Mouse (Mus musculus): ENCODE results near the gene Wdtc1. TPM values are rescaled to one million over a fixed set of nuclear protein-coding genes. Genes with fewer than 3 reads are reported as not detected.

Gene Wdtc1
- total and polyA plus RNA-seq, 3 experiments = 2.8 to 10.8 (median 9.6) TPM

DNA sequence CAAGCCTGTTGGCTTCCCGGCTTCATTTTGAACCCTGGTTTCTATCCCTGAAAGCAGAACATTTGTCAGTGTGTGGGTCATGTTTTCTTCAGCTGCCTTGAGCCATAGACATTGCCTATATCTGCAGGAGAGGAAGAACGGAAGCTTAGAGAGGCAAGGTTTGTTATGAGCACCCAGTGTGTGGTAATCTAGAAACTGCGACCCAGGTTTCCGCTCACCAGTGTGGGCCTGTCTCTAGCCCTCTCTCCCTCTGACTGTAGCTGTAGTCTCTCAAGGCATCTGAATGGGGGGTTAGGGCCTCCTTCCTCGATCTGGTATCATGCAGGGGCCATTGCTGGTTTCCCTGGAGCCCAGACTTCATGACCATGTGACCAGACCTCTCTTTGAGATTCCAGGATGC is 45.3 kb upstream of the Wdtc1 start:
- H3K9me3 ChIP-seq (replicated peaks; ENCODE audit: low read length) = no peaks in the 10 kb centered on the region
- H3K79me2 ChIP-seq (replicated peaks; ENCODE audit: control insufficient read depth, extremely low read depth, insufficient read depth, poor library complexity, severe bottlenecking) = no peaks in the 10 kb centered on the region; the same call in 1 of the 2 replicates
- no peak overlapping the region for H3K4me3 ChIP-seq (replicated peaks in 1 of 3; ENCODE audit: low read depth in 2 of 3, low read length in 2 of 3, poor library complexity in 1 of 3)
- no peak overlapping the region for H3K9ac ChIP-seq (ENCODE audit: insufficient read depth, low read depth)
- H3K4me1 ChIP-seq (ENCODE audit: control insufficient read depth in 1 of 2, insufficient read depth in 2 of 2) = peaks cover 11 to 58% of the 10 kb centered on the region in 2 experiments
- no peaks in the 10 kb centered on the region for H3K27me3 ChIP-seq (replicated peaks)
- TF ChIP-seq MAFK (IDR thresholded peaks at IDR 0.05; ENCODE audit: insufficient replicate concordance, low read length) = no peak
- no peak for TF ChIP-seq ZMIZ1 (IDR thresholded peaks at IDR 0.05; ENCODE audit: low read depth, low read length)
- TF ChIP-seq BHLHE40 (IDR thresholded peaks at IDR 0.05; ENCODE audit: low read depth, low read length) = no peak
- no peak for TF ChIP-seq KAT2A (IDR thresholded peaks at IDR 0.05; ENCODE audit: insufficient replicate concordance, low read length)
- no peak for TF ChIP-seq RCOR1 (conservative IDR thresholded peaks at IDR 0.05; ENCODE audit: low read depth, low read length)
- TF ChIP-seq ETS1 (conservative IDR thresholded peaks at IDR 0.05; ENCODE audit: low read depth, low read length) = no peak
- TF ChIP-seq MAX (IDR thresholded peaks at IDR 0.05; ENCODE audit: low read length) = no peak
- no peak for TF ChIP-seq POLR2A (IDR thresholded peaks at IDR 0.05; ENCODE audit: low read depth, low read length)
- no peak for TF ChIP-seq MEF2A (IDR thresholded peaks at IDR 0.05; ENCODE audit: borderline replicate concordance, low read depth, low read length)
- TF ChIP-seq PAX5 (IDR thresholded peaks at IDR 0.05; ENCODE audit: low read length) = no peak
- no peak for TF ChIP-seq E2F4 (IDR thresholded peaks at IDR 0.05; ENCODE audit: insufficient replicate concordance, low read depth, low read length)
- no peak for TF ChIP-seq ZC3H11A (IDR thresholded peaks at IDR 0.05; ENCODE audit: low read depth, low read length)
- no peak for TF ChIP-seq MXI1 (IDR thresholded peaks at IDR 0.05; ENCODE audit: low read depth, low read length)
- no peak for TF ChIP-seq TCF12 (IDR thresholded peaks at IDR 0.05; ENCODE audit: low read depth, low read length)
- no peak for TF ChIP-seq CTCF (conservative IDR thresholded peaks at IDR 0.05 in 1 of 2, IDR thresholded peaks at IDR 0.05 in 1 of 2; ENCODE audit: low read depth in 2 of 2, low read length in 2 of 2)
- TF ChIP-seq NELFE (IDR thresholded peaks at IDR 0.05; ENCODE audit: low read depth, low read length) = no peak
- no peak for TF ChIP-seq TBP (conservative IDR thresholded peaks at IDR 0.05; ENCODE audit: low read depth, low read length)
- in situ Hi-C loops (cut with MboI; ENCODE audit: low pct_ligation_motif_present, low pct_unique_long_range_greater_than_20kb, low sequenced_read_pairs) = no loop called here
- no peak overlapping the region for H3K27ac ChIP-seq (ENCODE audit: insufficient read depth, low read depth)
- no peak overlapping the region for H3K4me2 ChIP-seq (ENCODE audit: insufficient read depth, low read depth, poor library complexity, severe bottlenecking)
- DNase-seq (ENCODE audit: extremely low read depth) = no peak
- H3K36me3 ChIP-seq (replicated peaks in 1 of 2; ENCODE audit: control insufficient read depth in 1 of 2, insufficient read depth in 1 of 2, low read length in 1 of 2) = peaks cover 0 to 59% of the 10 kb centered on the region in 2 experiments
- dilution Hi-C loops (cut with MboI; ENCODE audit: extremely low pct_ligation_motif_present, extremely low pct_unique_long_range_greater_than_20kb, low sequenced_read_pairs) = no loop called here

DNA sequence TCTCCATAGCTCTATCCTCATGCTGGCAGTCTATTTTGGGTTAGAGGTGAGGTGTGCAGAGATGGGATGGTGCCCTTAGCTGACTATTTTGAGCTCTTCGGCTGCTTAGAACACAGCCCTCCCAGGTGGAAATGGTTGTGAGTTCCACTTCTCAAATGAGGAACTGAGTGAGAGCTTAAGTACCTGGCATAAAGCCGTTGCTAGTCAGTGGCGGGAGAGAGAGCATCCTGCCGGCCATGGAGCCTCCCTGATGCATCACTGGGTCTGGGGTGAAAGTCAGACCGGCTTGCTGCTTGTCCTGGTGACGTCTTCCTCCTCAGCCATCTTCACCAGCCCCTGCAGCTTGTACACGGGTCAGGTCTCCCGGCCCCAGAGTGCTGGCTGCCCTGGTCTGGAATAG is 44.7 kb upstream of the Wdtc1 start:
- Histone ChIP-seq H3K27me3 (replicated peaks) (no peaks in the 10 kb centered on the region), H3K27ac (ENCODE audit: insufficient read depth, low read depth) (no peak overlapping the region), H3K4me1 (ENCODE audit: control insufficient read depth in 1 of 2, insufficient read depth in 2 of 2) (peaks cover 11 to 58% of the 10 kb centered on the region in 2 experiments), H3K9ac (ENCODE audit: insufficient read depth, low read depth) (no peak overlapping the region), H3K79me2 (replicated peaks; ENCODE audit: control insufficient read depth, extremely low read depth, insufficient read depth, poor library complexity, severe bottlenecking) (no peaks in the 10 kb centered on the region; the same call in 1 of the 2 replicates), H3K4me3 (replicated peaks in 1 of 3; ENCODE audit: low read depth in 2 of 3, low read length in 2 of 3, poor library complexity in 1 of 3) (no peak overlapping the region), H3K4me2 (ENCODE audit: insufficient read depth, low read depth, poor library complexity, severe bottlenecking) (no peak overlapping the region), H3K36me3 (replicated peaks in 1 of 2; ENCODE audit: control insufficient read depth in 1 of 2, insufficient read depth in 1 of 2, low read length in 1 of 2) (peaks cover 0 to 53% of the 10 kb centered on the region in 2 experiments), H3K9me3 (replicated peaks; ENCODE audit: low read length) (no peaks in the 10 kb centered on the region)
- dilution Hi-C loops (cut with MboI; ENCODE audit: extremely low pct_ligation_motif_present, extremely low pct_unique_long_range_greater_than_20kb, low sequenced_read_pairs) = no loop called here
- in situ Hi-C loops (cut with MboI; ENCODE audit: low pct_ligation_motif_present, low pct_unique_long_range_greater_than_20kb, low sequenced_read_pairs) = no loop called here
- TF ChIP-seq E2F4 (IDR thresholded peaks at IDR 0.05; ENCODE audit: insufficient replicate concordance, low read depth, low read length) = no peak
- no peak for TF ChIP-seq HCFC1 (IDR thresholded peaks at IDR 0.05; ENCODE audit: low read depth, low read length)
- no peak for TF ChIP-seq MYC (IDR thresholded peaks at IDR 0.05; ENCODE audit: low read depth, low read length)
- TF ChIP-seq MAX (IDR thresholded peaks at IDR 0.05; ENCODE audit: low read length) = no peak
- TF ChIP-seq MEF2A (IDR thresholded peaks at IDR 0.05; ENCODE audit: borderline replicate concordance, low read depth, low read length) = no peak
- TF ChIP-seq USF1 (IDR thresholded peaks at IDR 0.05; ENCODE audit: low read depth, low read length) = no peak
- TF ChIP-seq GABPA (IDR thresholded peaks at IDR 0.05; ENCODE audit: insufficient replicate concordance, low read depth, low read length) = no peak
- no peak for TF ChIP-seq ELF1 (IDR thresholded peaks at IDR 0.05; ENCODE audit: low read depth, low read length)
- TF ChIP-seq BHLHE40 (IDR thresholded peaks at IDR 0.05; ENCODE audit: low read depth, low read length) = no peak
- TF ChIP-seq CTCF (conservative IDR thresholded peaks at IDR 0.05 in 1 of 2, IDR thresholded peaks at IDR 0.05 in 1 of 2; ENCODE audit: low read depth in 2 of 2, low read length in 2 of 2) = no peak
- TF ChIP-seq RCOR1 (conservative IDR thresholded peaks at IDR 0.05; ENCODE audit: low read depth, low read length) = no peak
- no peak for TF ChIP-seq MAZ (IDR thresholded peaks at IDR 0.05; ENCODE audit: low read depth, low read length)
- no peak for TF ChIP-seq ZKSCAN1 (IDR thresholded peaks at IDR 0.05; ENCODE audit: borderline replicate concordance, low read depth, low read length)
- no peak for DNase-seq (ENCODE audit: extremely low read depth)
